Mouse (Mus musculus): ENCODE data around the gene Itgal. TPM values are rescaled to one million over a fixed set of nuclear protein-coding genes. Genes with fewer than 3 reads are reported as not detected.
A peak's percentile ranks its signal among the peaks of the same experiment; 100 is the strongest.
"Not testable (repeated sequence)": the region's sequence is repeated elsewhere in the genome, so short reads cannot be mapped to it uniquely, and the experiment has no call there.

Gene Itgal
- polyA plus RNA-seq, 1 experiment from 2014 or later: 0.20 TPM

DNA sequence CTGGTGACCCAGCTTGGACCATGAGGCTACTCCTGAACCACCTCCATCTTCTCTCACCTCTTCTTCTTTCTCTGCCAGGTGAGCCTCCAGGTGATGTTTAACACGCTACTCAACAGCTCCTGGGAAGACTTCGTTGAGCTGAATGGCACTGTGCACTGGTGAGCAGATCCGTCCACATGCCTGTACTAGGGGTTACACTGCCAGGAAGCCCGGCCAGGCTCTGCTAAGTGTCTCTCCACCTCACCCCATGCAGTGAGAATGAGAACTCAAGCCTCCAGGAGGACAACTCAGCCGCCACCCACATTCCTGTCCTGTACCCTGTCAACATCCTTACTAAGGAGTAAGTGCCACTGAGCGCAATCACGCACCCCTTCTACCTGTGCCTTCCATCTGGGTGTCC lies 28.9 kb downstream of the Itgal start:
- Histone ChIP-seq H3K36me3 (ENCODE audit: control insufficient read depth, insufficient read depth) (no peaks in the 10 kb centered on the region), H3K27me3 (replicated peaks; ENCODE audit: control insufficient read depth, insufficient read depth, low read length) (no peaks in the 10 kb centered on the region), H3K9ac (replicated peaks; ENCODE audit: low read depth, low read length) (no peak overlapping the region), H3K4me1 (replicated peaks; ENCODE audit: control insufficient read depth, insufficient read depth, low read length) (no peaks in the 10 kb centered on the region), H3K4me3 (replicated peaks; ENCODE audit: low read length) (no peak overlapping the region), H3K9me3 (ENCODE audit: control insufficient read depth, low read length) (no peaks in the 10 kb centered on the region), H3K27ac (ENCODE audit: low read length) (no peak overlapping the region), H3K4me2 (ENCODE audit: low read length) (no peak overlapping the region)
- 88% methylated on average over 7 of the region's 7 CpGs for WGBS
- ATAC-seq: no peak

DNA sequence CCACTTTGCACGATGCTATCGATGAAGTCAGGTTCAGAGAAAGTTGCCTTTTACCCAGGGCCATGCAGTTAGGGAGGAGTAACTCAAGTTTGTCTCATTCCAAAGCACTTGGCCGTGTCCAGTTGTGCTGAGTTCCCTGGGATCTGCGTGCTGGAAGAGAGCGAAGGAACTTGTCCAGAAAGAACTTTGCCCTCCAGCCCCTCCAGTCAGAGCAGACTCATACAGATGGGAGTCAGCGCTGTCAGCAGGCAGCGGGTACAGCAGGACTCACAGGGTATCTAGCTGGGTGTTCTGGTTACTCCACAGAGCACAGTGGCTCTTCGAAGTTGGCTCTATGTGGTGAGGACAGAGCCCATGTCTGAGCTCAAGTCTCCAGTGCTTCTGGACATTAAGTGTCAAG lies 29.5 kb downstream of the Itgal start:
- 91% methylated on average over 8 of the region's 8 CpGs for WGBS
- Histone ChIP-seq H3K27ac (ENCODE audit: low read length) (no peak overlapping the region), H3K4me1 (replicated peaks; ENCODE audit: control insufficient read depth, insufficient read depth, low read length) (no peaks in the 10 kb centered on the region), H3K4me3 (replicated peaks; ENCODE audit: low read length) (no peak overlapping the region), H3K27me3 (replicated peaks; ENCODE audit: control insufficient read depth, insufficient read depth, low read length) (no peaks in the 10 kb centered on the region), H3K36me3 (ENCODE audit: control insufficient read depth, insufficient read depth) (no peaks in the 10 kb centered on the region), H3K4me2 (ENCODE audit: low read length) (no peak overlapping the region), H3K9ac (replicated peaks; ENCODE audit: low read depth, low read length) (no peak overlapping the region), H3K9me3 (ENCODE audit: control insufficient read depth, low read length) (no peaks in the 10 kb centered on the region)
- no peak for ATAC-seq

DNA sequence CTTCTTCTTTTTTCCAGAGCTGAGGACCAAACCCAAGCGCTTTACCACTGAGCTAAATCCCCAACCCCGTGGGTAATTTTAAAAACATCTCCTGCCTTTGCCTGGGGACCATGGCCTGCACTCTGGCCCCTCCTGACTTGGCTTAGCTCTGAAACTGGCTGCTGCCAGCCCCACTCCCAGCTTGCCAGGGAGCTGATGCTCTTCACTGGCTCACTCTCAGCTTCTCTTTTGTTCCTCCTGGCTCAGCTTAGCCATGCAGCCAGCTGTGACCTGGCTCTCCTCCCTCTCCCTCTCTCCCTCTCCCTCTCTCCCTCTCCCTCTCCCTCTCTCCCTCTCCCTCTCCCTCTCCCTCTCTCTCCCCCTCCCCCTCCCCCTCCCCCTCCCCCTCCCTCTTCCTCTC lies 30.6 kb downstream of the Itgal start:
- ATAC-seq: peak; percentile 68; the same call in 1 of the 2 replicates
- Histone ChIP-seq H3K4me2 (ENCODE audit: low read length) (no peak overlapping the region), H3K4me3 (replicated peaks; ENCODE audit: low read length) (no peak overlapping the region), H3K4me1 (replicated peaks; ENCODE audit: control insufficient read depth, insufficient read depth, low read length) (no peaks in the 10 kb centered on the region), H3K9ac (replicated peaks; ENCODE audit: low read depth, low read length) (no peak overlapping the region), H3K27ac (ENCODE audit: low read length) (no peak overlapping the region), H3K9me3 (ENCODE audit: control insufficient read depth, low read length) (no peaks in the 10 kb centered on the region), H3K36me3 (ENCODE audit: control insufficient read depth, insufficient read depth) (no peaks in the 10 kb centered on the region), H3K27me3 (replicated peaks; ENCODE audit: control insufficient read depth, insufficient read depth, low read length) (no peaks in the 10 kb centered on the region)
- 42% methylated on average over 2 of the region's 2 CpGs for WGBS

DNA sequence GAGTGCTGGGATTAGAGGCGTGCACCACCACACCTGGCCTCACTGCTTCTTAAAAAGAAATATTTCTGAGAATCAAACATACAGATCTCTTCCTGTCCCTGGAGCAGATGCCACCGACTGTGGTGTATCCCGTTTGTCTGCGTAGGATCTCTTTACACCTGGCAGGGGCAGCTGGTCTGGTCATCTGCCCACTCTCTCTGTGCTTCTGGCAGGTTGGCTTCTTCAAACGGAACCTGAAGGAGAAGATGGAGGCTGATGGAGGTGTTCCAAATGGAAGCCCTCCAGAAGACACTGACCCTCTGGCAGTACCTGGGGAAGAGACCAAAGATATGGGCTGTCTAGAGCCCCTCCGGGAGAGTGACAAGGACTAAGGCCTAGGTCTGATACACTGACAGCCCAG lies 37.2 kb downstream of the Itgal start:
- Histone ChIP-seq H3K9ac (replicated peaks; ENCODE audit: low read depth, low read length) (no peak overlapping the region), H3K27ac (ENCODE audit: low read length) (no peak overlapping the region), H3K27me3 (replicated peaks; ENCODE audit: control insufficient read depth, insufficient read depth, low read length) (no peaks in the 10 kb centered on the region), H3K4me2 (ENCODE audit: low read length) (no peak overlapping the region), H3K9me3 (ENCODE audit: control insufficient read depth, low read length) (no peaks in the 10 kb centered on the region), H3K36me3 (ENCODE audit: control insufficient read depth, insufficient read depth) (no peaks in the 10 kb centered on the region), H3K4me1 (replicated peaks; ENCODE audit: control insufficient read depth, insufficient read depth, low read length) (no peaks in the 10 kb centered on the region), H3K4me3 (replicated peaks; ENCODE audit: low read length) (no peak overlapping the region)
- no peak for ATAC-seq
- WGBS: 84% methylated on average over 6 of the region's 6 CpGs

DNA sequence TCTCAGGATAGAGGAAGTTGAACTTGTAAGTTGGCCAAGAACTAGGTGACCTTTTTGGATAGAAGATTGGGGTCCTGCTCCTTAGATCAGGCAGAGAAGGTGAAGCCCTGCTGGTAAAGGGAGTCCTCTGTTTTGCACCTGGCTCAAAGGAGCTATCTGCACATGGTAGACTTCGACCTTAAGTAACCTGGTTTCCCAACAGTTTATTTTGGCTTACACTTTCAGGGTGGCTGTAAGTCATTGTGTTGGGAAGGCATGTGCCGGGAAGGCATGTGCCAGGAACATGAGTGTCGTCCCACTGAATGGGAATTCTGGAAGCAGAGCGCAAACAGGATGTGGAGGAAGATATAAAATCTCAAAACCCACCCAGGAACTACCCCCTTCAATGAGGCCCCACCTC lies 39.5 kb downstream of the Itgal start:
- Histone ChIP-seq H3K4me2 (ENCODE audit: low read length) (no peak overlapping the region), H3K27me3 (replicated peaks; ENCODE audit: control insufficient read depth, insufficient read depth, low read length) (no peaks in the 10 kb centered on the region), H3K36me3 (ENCODE audit: control insufficient read depth, insufficient read depth) (no peaks in the 10 kb centered on the region), H3K4me1 (replicated peaks; ENCODE audit: control insufficient read depth, insufficient read depth, low read length) (no peaks in the 10 kb centered on the region), H3K4me3 (replicated peaks; ENCODE audit: low read length) (no peak overlapping the region), H3K9ac (replicated peaks; ENCODE audit: low read depth, low read length) (no peak overlapping the region), H3K27ac (ENCODE audit: low read length) (no peak overlapping the region), H3K9me3 (ENCODE audit: control insufficient read depth, low read length) (no peaks in the 10 kb centered on the region)
- 89% methylated on average over 4 of the region's 4 CpGs for WGBS
- ATAC-seq: no peak

DNA sequence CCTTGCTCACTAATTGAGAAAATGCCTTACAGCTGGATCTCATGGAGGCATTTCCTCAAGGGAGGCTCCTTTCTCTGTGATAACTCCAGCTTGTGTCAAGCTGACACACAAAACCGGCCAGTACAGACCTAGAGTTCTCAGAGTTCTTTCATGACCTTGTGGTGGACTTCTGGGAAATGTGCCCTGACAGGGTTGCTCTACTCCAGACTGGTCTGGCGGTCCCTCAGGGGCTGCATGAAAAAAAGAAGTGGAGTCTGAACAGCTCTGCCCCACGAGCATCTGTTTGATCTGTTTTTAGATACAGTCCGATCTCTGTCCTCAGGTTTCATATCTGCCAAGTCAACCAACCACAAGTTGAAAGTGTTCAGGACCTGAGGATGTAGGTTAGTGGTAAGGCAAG lies 41.6 kb downstream of the Itgal start:
- ATAC-seq: no peak
- Histone ChIP-seq H3K9me3 (ENCODE audit: control insufficient read depth, low read length) (no peaks in the 10 kb centered on the region), H3K27me3 (replicated peaks; ENCODE audit: control insufficient read depth, insufficient read depth, low read length) (no peaks in the 10 kb centered on the region), H3K9ac (replicated peaks; ENCODE audit: low read depth, low read length) (no peak overlapping the region), H3K4me2 (ENCODE audit: low read length) (no peak overlapping the region), H3K27ac (ENCODE audit: low read length) (no peak overlapping the region), H3K4me3 (replicated peaks; ENCODE audit: low read length) (no peak overlapping the region), H3K4me1 (replicated peaks; ENCODE audit: control insufficient read depth, insufficient read depth, low read length) (no peaks in the 10 kb centered on the region), H3K36me3 (ENCODE audit: control insufficient read depth, insufficient read depth) (no peaks in the 10 kb centered on the region)
- 82% methylated on average over 4 of the region's 4 CpGs for WGBS

DNA sequence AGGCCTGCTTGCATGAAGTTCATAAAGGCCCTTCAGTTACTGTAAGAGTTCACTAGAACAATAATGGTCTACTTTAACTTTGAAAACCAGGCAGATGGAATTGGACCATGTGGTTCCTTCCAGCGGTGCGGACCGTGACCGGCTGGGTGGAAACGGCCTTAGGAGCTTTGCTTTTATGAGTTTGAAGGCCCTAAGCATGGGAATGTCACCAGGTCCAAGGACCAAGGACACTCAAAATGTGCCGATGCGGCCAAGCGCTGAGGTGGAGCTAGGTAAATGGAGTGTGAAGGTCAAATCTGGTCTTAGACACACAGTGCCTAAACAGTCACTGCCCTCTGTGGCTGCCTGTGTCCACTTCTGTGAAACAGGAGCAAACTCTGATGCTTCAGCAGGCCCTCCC lies 45.3 kb downstream of the Itgal start:
- H3K27ac ChIP-seq (ENCODE audit: low read length): no peak overlapping the region
- WGBS: 97% methylated on average over 8 of the region's 8 CpGs
- H3K4me1 ChIP-seq (replicated peaks; ENCODE audit: control insufficient read depth, insufficient read depth, low read length): peaks cover 9% of the 10 kb centered on the region
- H3K4me3 ChIP-seq (replicated peaks; ENCODE audit: low read length): no peak overlapping the region
- no peaks in the 10 kb centered on the region for H3K9me3 ChIP-seq (ENCODE audit: control insufficient read depth, low read length)
- no peak for ATAC-seq
- no peak overlapping the region for H3K9ac ChIP-seq (replicated peaks; ENCODE audit: low read depth, low read length)
- H3K27me3 ChIP-seq (replicated peaks; ENCODE audit: control insufficient read depth, insufficient read depth, low read length): no peaks in the 10 kb centered on the region
- peaks cover 2% of the 10 kb centered on the region; the same call in 1 of the 2 replicates for H3K36me3 ChIP-seq (ENCODE audit: control insufficient read depth, insufficient read depth)
- H3K4me2 ChIP-seq (ENCODE audit: low read length): no peak overlapping the region

DNA sequence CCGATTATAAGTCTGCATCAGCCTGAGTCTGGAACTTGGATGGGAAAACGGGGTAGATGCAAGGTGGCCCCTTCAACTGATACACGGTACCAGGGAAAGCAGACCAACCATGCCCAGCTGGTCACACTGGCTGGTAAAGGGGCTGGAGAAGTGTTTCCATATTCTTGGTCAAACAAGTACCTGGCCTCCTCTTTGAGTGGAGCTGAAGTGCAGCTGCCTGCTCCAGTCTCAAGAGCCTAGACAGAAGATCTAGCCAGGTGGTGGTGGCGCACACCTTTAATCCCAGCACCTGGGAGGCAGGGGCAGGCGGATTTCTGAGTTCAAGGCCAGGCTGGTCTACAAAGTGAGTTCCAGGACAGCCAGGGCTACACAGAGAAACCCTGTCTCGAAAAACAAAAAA lies 45.8 kb downstream of the Itgal start:
- not testable (repeated sequence) for H3K36me3 ChIP-seq (ENCODE audit: control insufficient read depth, insufficient read depth); ATAC-seq; H3K4me3 ChIP-seq (replicated peaks; ENCODE audit: low read length); H3K4me2 ChIP-seq (ENCODE audit: low read length); H3K9ac ChIP-seq (replicated peaks; ENCODE audit: low read depth, low read length); H3K27me3 ChIP-seq (replicated peaks; ENCODE audit: control insufficient read depth, insufficient read depth, low read length); H3K27ac ChIP-seq (ENCODE audit: low read length); H3K9me3 ChIP-seq (ENCODE audit: control insufficient read depth, low read length)
- WGBS: 93% methylated on average over 6 of the region's 6 CpGs
- peaks cover 14% of the 10 kb centered on the region for H3K4me1 ChIP-seq (replicated peaks; ENCODE audit: control insufficient read depth, insufficient read depth, low read length)

DNA sequence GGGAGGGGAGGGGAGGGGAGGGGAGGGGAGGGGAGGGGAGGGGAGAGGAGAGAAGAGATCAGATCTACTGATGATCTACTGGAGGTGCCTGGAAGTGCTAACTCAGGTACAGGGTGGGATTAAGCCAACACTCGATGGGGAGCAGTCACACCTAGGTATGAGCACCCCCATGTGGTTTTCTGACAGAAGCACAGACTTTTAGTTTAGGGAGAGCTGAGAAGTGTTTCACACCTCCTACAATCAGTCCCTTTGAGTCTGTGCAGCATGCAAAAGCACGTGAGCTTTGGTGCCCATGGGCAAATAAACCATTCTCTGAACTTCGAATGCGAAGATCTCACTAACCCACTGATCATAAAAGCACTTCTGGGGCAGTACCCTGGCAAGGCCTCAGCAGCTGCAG lies 46.3 kb downstream of the Itgal start:
- no peak overlapping the region for H3K27ac ChIP-seq (ENCODE audit: low read length)
- H3K27me3 ChIP-seq (replicated peaks; ENCODE audit: control insufficient read depth, insufficient read depth, low read length): no peaks in the 10 kb centered on the region
- no peak overlapping the region for H3K4me2 ChIP-seq (ENCODE audit: low read length)
- H3K36me3 ChIP-seq (ENCODE audit: control insufficient read depth, insufficient read depth): peaks cover 2% of the 10 kb centered on the region; the same call in 1 of the 2 replicates
- H3K4me3 ChIP-seq (replicated peaks; ENCODE audit: low read length): no peak overlapping the region
- no peak overlapping the region for H3K9ac ChIP-seq (replicated peaks; ENCODE audit: low read depth, low read length)
- 69% methylated on average over 4 of the region's 4 CpGs for WGBS
- H3K4me1 ChIP-seq (replicated peaks; ENCODE audit: control insufficient read depth, insufficient read depth, low read length): peaks cover 14% of the 10 kb centered on the region
- H3K9me3 ChIP-seq (ENCODE audit: control insufficient read depth, low read length): no peaks in the 10 kb centered on the region
- no peak for ATAC-seq

DNA sequence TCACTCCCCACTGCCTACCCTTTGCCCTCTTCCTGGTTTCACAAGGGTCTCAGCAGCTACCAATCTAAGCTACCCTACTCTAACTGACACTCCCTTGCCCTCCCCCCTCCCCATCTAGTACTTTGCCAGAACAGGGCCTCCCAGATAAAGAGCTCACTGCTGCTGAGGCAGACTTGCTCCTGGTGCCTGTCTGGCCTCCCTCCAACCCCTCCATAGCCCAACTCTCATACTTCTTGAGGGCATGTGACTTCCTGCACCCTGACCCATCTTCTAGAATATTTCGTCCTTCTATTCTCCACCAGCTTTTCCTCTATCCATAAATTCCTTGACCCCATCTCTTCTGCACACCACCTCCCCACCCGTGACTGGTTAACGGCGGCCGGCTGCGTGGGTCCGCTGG lies 46.8 kb downstream of the Itgal start:
- 97% methylated on average over 7 of the region's 7 CpGs for WGBS
- H3K27ac ChIP-seq (ENCODE audit: low read length): no peak overlapping the region
- no peak for ATAC-seq
- H3K27me3 ChIP-seq (replicated peaks; ENCODE audit: control insufficient read depth, insufficient read depth, low read length): no peaks in the 10 kb centered on the region
- H3K4me2 ChIP-seq (ENCODE audit: low read length): no peak overlapping the region
- H3K9me3 ChIP-seq (ENCODE audit: control insufficient read depth, low read length): no peaks in the 10 kb centered on the region
- no peak overlapping the region for H3K4me3 ChIP-seq (replicated peaks; ENCODE audit: low read length)
- peaks cover 14% of the 10 kb centered on the region for H3K4me1 ChIP-seq (replicated peaks; ENCODE audit: control insufficient read depth, insufficient read depth, low read length)
- H3K36me3 ChIP-seq (ENCODE audit: control insufficient read depth, insufficient read depth): peaks cover 2% of the 10 kb centered on the region; the same call in 1 of the 2 replicates
- H3K9ac ChIP-seq (replicated peaks; ENCODE audit: low read depth, low read length): no peak overlapping the region
